ENCODE assay signal across 10 mouse cellular contexts in the genomic region with DNA sequence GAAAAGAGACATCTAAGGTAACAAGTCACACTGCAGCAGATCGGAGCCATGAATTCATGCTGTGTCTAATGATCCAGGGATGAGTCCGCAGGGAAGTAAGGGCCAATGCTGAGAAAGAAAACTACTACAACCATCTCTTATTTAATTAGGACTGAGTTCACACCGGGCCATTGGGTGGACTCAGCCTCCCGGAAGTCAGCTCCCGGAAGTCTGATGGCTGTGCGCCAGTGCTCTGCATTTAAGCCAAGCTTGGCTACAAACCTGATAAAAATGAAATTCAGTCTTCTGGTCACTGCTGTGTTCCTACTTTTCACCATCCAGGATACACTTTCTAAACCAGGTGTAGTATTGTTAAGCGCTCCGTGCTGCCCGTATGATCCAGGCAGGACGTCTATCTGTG.
DNase-seq lines count a peak whose midpoint lies in the region; ATAC-seq and TF ChIP-seq lines count a peak whose summit lies in the region.
"Had no signal": no experiment of that assay in that cellular context is flagged by ENCODE, and none has a peak within 500 bp of the region (broad histone marks: within the 10 kb centered on the region; RNA-seq: fewer than 3 reads in every experiment).

No protein-coding gene starts in this region.

- peak; percentile 33 for DNase-seq in kidney, adult 18-20 months
- peak; percentile 14 for DNase-seq in adrenal gland, postnatal 25 days
- DNase-seq in gastrocnemius, postnatal 36 days, result peak; percentile 10 to 22
- peak; percentile 29 to 72 for DNase-seq in kidney, postnatal 36 days
- no peak for DNase-seq in left cerebral cortex, adult 2 months (ENCODE audit: extremely low spot score in 1 of 2, low spot score in 2 of 2)
- DNase-seq in midbrain, embryonic 10.5 days (ENCODE audit: low spot score), result no peak
- DNase-seq: midbrain, embryonic 14.5 days had no signal

- ATAC-seq in kidney, embryonic 16.5 days (ENCODE audit: low FRiP score, low TSS enrichment), result no peak
- no peak for ATAC-seq in intestine, postnatal 0 days

- H3K4me2 ChIP-seq in kidney, embryonic 16.5 days (replicated peaks; ENCODE audit: low read depth, low read length), result no peak overlapping the region
- H3K4me2 ChIP-seq in intestine, postnatal 0 days (replicated peaks; ENCODE audit: low read depth), result no peak overlapping the region
- H3K4me2 ChIP-seq: hindbrain, embryonic 14.5 days had no signal

- no peaks in the 10 kb centered on the region for H3K27me3 ChIP-seq in kidney, embryonic 16.5 days (ENCODE audit: insufficient read depth, low read length)
- H3K27me3 ChIP-seq in intestine, postnatal 0 days (replicated peaks; ENCODE audit: control insufficient read depth, insufficient read depth, low read length), result no peaks in the 10 kb centered on the region
- no peaks in the 10 kb centered on the region for H3K27me3 ChIP-seq in midbrain, embryonic 10.5 days (ENCODE audit: low read depth, poor library complexity, severe bottlenecking)

- TF ChIP-seq CTCF in intestine, postnatal 0 days (IDR thresholded peaks at IDR 0.05; ENCODE audit: low read depth), result no peak
- no peak for TF ChIP-seq CTCF in left cerebral cortex, adult 2 months (IDR thresholded peaks at IDR 0.05)

- intact Hi-C loops in gastrocnemius, postnatal 36 days (cut with DNase I), result no loop called here
- intact Hi-C loops in left cerebral cortex, adult 2 months (cut with DNase I), result no loop called here

- no peaks in the 10 kb centered on the region for H3K36me3 ChIP-seq in kidney, embryonic 16.5 days (ENCODE audit: insufficient read depth, low read length)
- no peaks in the 10 kb centered on the region for H3K36me3 ChIP-seq in intestine, postnatal 0 days (ENCODE audit: control insufficient read depth, insufficient read depth)
- no peaks in the 10 kb centered on the region for H3K36me3 ChIP-seq in midbrain, embryonic 10.5 days

- H3K9me3 ChIP-seq in kidney, embryonic 16.5 days (ENCODE audit: low read length), result no peaks in the 10 kb centered on the region
- no peaks in the 10 kb centered on the region for H3K9me3 ChIP-seq in intestine, postnatal 0 days (ENCODE audit: control insufficient read depth)
- no peaks in the 10 kb centered on the region for H3K9me3 ChIP-seq in midbrain, embryonic 10.5 days (replicated peaks)

- H3K9ac ChIP-seq in kidney, embryonic 16.5 days (replicated peaks; ENCODE audit: low read length), result no peak overlapping the region
- no peak overlapping the region for H3K9ac ChIP-seq in intestine, postnatal 0 days (ENCODE audit: low read depth, low read length)
- H3K9ac ChIP-seq: hindbrain, embryonic 14.5 days had no signal

- 73% methylated on average over 10 of the region's 10 CpGs for WGBS in kidney, embryonic 16.5 days
- 82% methylated on average over 10 of the region's 10 CpGs for WGBS in intestine, postnatal 0 days
- WGBS in midbrain, embryonic 10.5 days, result 94% methylated on average over 10 of the region's 10 CpGs

- no peaks in the 10 kb centered on the region for H3K4me1 ChIP-seq in kidney, embryonic 16.5 days (ENCODE audit: insufficient read depth, low read length)
- no peaks in the 10 kb centered on the region for H3K4me1 ChIP-seq in intestine, postnatal 0 days (replicated peaks; ENCODE audit: control insufficient read depth, insufficient read depth, low read length)
- H3K4me1 ChIP-seq in midbrain, embryonic 10.5 days, result no peaks in the 10 kb centered on the region

- H3K4me3 ChIP-seq in kidney, embryonic 16.5 days (ENCODE audit: low read length), result no peak overlapping the region
- H3K4me3 ChIP-seq in intestine, postnatal 0 days (ENCODE audit: low read depth, low read length), result no peak overlapping the region
- H3K4me3 ChIP-seq in left cerebral cortex, adult 2 months, result no peak overlapping the region
- H3K4me3 ChIP-seq in midbrain, embryonic 10.5 days, result no peak overlapping the region

- no peak overlapping the region for H3K27ac ChIP-seq in kidney, embryonic 16.5 days (ENCODE audit: low read length)
- H3K27ac ChIP-seq in intestine, postnatal 0 days (ENCODE audit: low read depth, low read length), result no peak overlapping the region
- no peak overlapping the region for H3K27ac ChIP-seq in left cerebral cortex, adult 2 months
- H3K27ac ChIP-seq in midbrain, embryonic 10.5 days (replicated peaks), result no peak overlapping the region
- H3K27ac ChIP-seq: hindbrain, embryonic 14.5 days had no signal

Comparison
In these comparisons a context has a peak if more than half of its experiments do, and no peak if none do; other contexts are left out.
1. DNase-seq: peak in kidney, adult 18-20 months (single experiment), adrenal gland, postnatal 25 days (single experiment), gastrocnemius, postnatal 36 days (2 of 2) and kidney, postnatal 36 days (2 of 2); none in left cerebral cortex, adult 2 months (0 of 2) and midbrain, embryonic 10.5 days (single experiment).